Mouse (Mus musculus) forebrain, embryonic 12.5 days (tissue): Measurements from ENCODE around the gene Rnf149. TPM values are rescaled to one million over a fixed set of nuclear protein-coding genes. Genes with fewer than 3 reads are reported as not detected.

ENCODE experiments used
- ATAC-seq: fragments of 200-750 bp; cut with Nextera tagmentation; 2 replicates; pipeline ENCODE4 v1.8.0; 2017; ENCODE audit warnings: moderate TSS enrichment; ENCODE audit not compliant: low FRiP score
- H3K27ac ChIP-seq: fragments of 300-500 bp; sonication (generic); 2 replicates; pipeline ENCODE4 v1.5.1; 2016; ENCODE audit warnings: mild to moderate bottlenecking
- H3K27me3 ChIP-seq: fragments of 300-500 bp; sonication (generic); 2 replicates; pipeline ENCODE4 v1.6.1; 2016; ENCODE audit warnings: mild to moderate bottlenecking
- H3K36me3 ChIP-seq: fragments of 300-500 bp; sonication (generic); replicated peaks from 2 replicates; pipeline ENCODE4 v1.6.1; 2016; ENCODE audit warnings: mild to moderate bottlenecking
- H3K4me1 ChIP-seq: fragments of 300-500 bp; sonication (generic); 2 replicates; pipeline ENCODE4 v1.6.1; 2016
- H3K4me2 ChIP-seq: fragments of 300-500 bp; sonication (generic); 2 replicates; pipeline ENCODE4 v1.6.1; 2016; ENCODE audit warnings: mild to moderate bottlenecking, moderate library complexity
- H3K4me3 ChIP-seq: fragments of 300-500 bp; sonication (generic); replicated peaks from 2 replicates; pipeline ENCODE4 v1.5.1; 2016; ENCODE audit warnings: mild to moderate bottlenecking
- H3K9ac ChIP-seq: fragments of 300-500 bp; sonication (generic); 2 replicates; pipeline ENCODE4 v1.6.1; 2016; ENCODE audit warnings: mild to moderate bottlenecking
- H3K9me3 ChIP-seq: fragments of 300-500 bp; sonication (generic); 2 replicates; pipeline ENCODE4 v1.6.1; 2016
- WGBS: fragments of 180-500 bp; shearing (Covaris S2); methylation state at CpG from one replicate; pipeline ENCODE4 v1.1.7; 2016; 5-methylcytosine and 5-hydroxymethylcytosine counted together
- polyA plus RNA-seq: library from polyadenylated mRNA; unstranded; fragments of >200 nt; fragmentation: Nextera tagmentation; extraction: Ambion mirVana; gene quantifications from 2 replicates; pipeline ENCODE4 v1.2.1, GENCODE M21; 2016

Rnf149 gene
- polyA plus RNA-seq, 1 experiment from 2014 or later: 30.5 TPM

- Histone ChIP-seq H3K27me3 (no peaks in the 10 kb centered on the region), H3K4me2 (peak overlapping the region; percentile 90), H3K27ac (no peak overlapping the region), H3K36me3 (peaks cover 33% of the 10 kb centered on the region), H3K4me3 (peak overlapping the region; percentile 97), H3K9ac (peak overlapping the region; percentile 98), H3K4me1 (peaks cover 13% of the 10 kb centered on the region), H3K9me3 (peaks cover 7% of the 10 kb centered on the region; the same call in 1 of the 2 replicates)
- no peak for ATAC-seq
- WGBS: 36% methylated on average over 7 of the region's 7 CpGs
Observed at GRCm38 (mm10) chr1:39536701-39537100, 40.5 kb downstream of the Rnf149 start.

GRCm38 (mm10) chr1:39535515-39536311 is 41.5 kb downstream of the Rnf149 start:
- peaks cover 5% of the 10 kb centered on the region; the same call in 1 of the 2 replicates for H3K9me3 ChIP-seq
- under 1% methylated on average over 84 of the region's 100 CpGs for WGBS
- peak overlapping the region; percentile 90 for H3K4me2 ChIP-seq
- peak overlapping the region; percentile 94 for H3K27ac ChIP-seq
- H3K36me3 ChIP-seq: peaks cover 28% of the 10 kb centered on the region
- H3K27me3 ChIP-seq: no peaks in the 10 kb centered on the region
- peak overlapping the region; percentile 97 for H3K4me3 ChIP-seq
- peak overlapping the region; percentile 98 for H3K9ac ChIP-seq
- H3K4me1 ChIP-seq: peaks cover 13% of the 10 kb centered on the region
- ATAC-seq: peak; percentile 95

- Histone ChIP-seq H3K4me3 (peak within 1 kb of the TSS; percentile 97), H3K9me3 (no peaks in the 10 kb centered on the region), H3K4me2 (peak within 1 kb of the TSS; percentile 90), H3K4me1 (peaks cover 13% of the 10 kb centered on the region), H3K27me3 (no peaks in the 10 kb centered on the region), H3K27ac (peak within 1 kb of the TSS; percentile 94), H3K36me3 (peaks cover 19% of the 10 kb centered on the region), H3K9ac (peak within 1 kb of the TSS; percentile 98)
- ATAC-seq: no peak
- WGBS: 37% methylated on average over 13 of the region's 13 CpGs
Observed at GRCm38 (mm10) chr1:39534831-39535230, 42.4 kb downstream of the Rnf149 start, which contains the start of gene Cnot11. Gene Cnot11 (plus strand): TSS chr1:39534992.

- Histone ChIP-seq H3K36me3 (peaks cover 10% of the 10 kb centered on the region), H3K9ac (no peak overlapping the region), H3K27ac (no peak overlapping the region), H3K4me2 (no peak overlapping the region), H3K4me1 (peaks cover 13% of the 10 kb centered on the region), H3K4me3 (no peak overlapping the region), H3K27me3 (no peaks in the 10 kb centered on the region), H3K9me3 (no peaks in the 10 kb centered on the region)
- no peak for ATAC-seq
- 24% methylated on average over 3 of the region's 3 CpGs for WGBS
Observed at GRCm38 (mm10) chr1:39533917-39534316, 43.3 kb downstream of the Rnf149 start.

GRCm38 (mm10) chr1:39531036-39531435 is 46.2 kb downstream of the Rnf149 start:
- H3K36me3 ChIP-seq: no peaks in the 10 kb centered on the region
- no peak overlapping the region for H3K4me3 ChIP-seq
- H3K4me2 ChIP-seq: no peak overlapping the region
- WGBS: 66% methylated on average over 4 of the region's 4 CpGs
- H3K27me3 ChIP-seq: no peaks in the 10 kb centered on the region
- H3K4me1 ChIP-seq: no peaks in the 10 kb centered on the region; the same call in 1 of the 2 replicates
- H3K9ac ChIP-seq: no peak overlapping the region
- no peak overlapping the region for H3K27ac ChIP-seq
- H3K9me3 ChIP-seq: no peaks in the 10 kb centered on the region
- ATAC-seq: no peak

GRCm38 (mm10) chr1:39530258-39530943 is 46.8 kb downstream of the Rnf149 start:
- Histone ChIP-seq H3K36me3 (no peaks in the 10 kb centered on the region), H3K9ac (no peak overlapping the region), H3K27ac (no peak overlapping the region), H3K4me1 (no peaks in the 10 kb centered on the region; the same call in 1 of the 2 replicates), H3K4me2 (no peak overlapping the region), H3K9me3 (no peaks in the 10 kb centered on the region), H3K4me3 (no peak overlapping the region), H3K27me3 (no peaks in the 10 kb centered on the region)
- no peak; the same call in 1 of the 2 replicates for ATAC-seq
- 36% methylated on average over 13 of the region's 13 CpGs for whole genome bisulfite sequencing

GRCm38 (mm10) chr1:39528319-39528718 is 48.9 kb downstream of the Rnf149 start:
- Histone ChIP-seq H3K4me3 (no peak overlapping the region), H3K4me2 (no peak overlapping the region), H3K27ac (no peak overlapping the region), H3K36me3 (no peaks in the 10 kb centered on the region), H3K9ac (no peak overlapping the region), H3K27me3 (no peaks in the 10 kb centered on the region), H3K4me1 (no peaks in the 10 kb centered on the region), H3K9me3 (no peaks in the 10 kb centered on the region)
- ATAC-seq: no peak
- WGBS: 36% methylated on average over 6 of the region's 6 CpGs

- Histone ChIP-seq H3K36me3 (no peaks in the 10 kb centered on the region), H3K4me1 (no peaks in the 10 kb centered on the region), H3K27ac (no peak overlapping the region), H3K27me3 (no peaks in the 10 kb centered on the region), H3K9ac (no peak overlapping the region), H3K4me3 (no peak overlapping the region), H3K9me3 (no peaks in the 10 kb centered on the region), H3K4me2 (no peak overlapping the region)
- ATAC-seq: no peak
- 12% methylated on average over 7 of the region's 7 CpGs for WGBS
Observed at GRCm38 (mm10) chr1:39527432-39527831, 49.8 kb downstream of the Rnf149 start.

- Histone ChIP-seq H3K36me3 (no peaks in the 10 kb centered on the region), H3K27ac (no peak overlapping the region), H3K9ac (no peak overlapping the region), H3K27me3 (no peaks in the 10 kb centered on the region), H3K4me2 (no peak overlapping the region), H3K4me1 (no peaks in the 10 kb centered on the region), H3K4me3 (no peak overlapping the region), H3K9me3 (no peaks in the 10 kb centered on the region)
- no peak for ATAC-seq
- WGBS: 87% methylated on average over 9 of the region's 9 CpGs
Observed at GRCm38 (mm10) chr1:39526371-39527167, 50.6 kb downstream of the Rnf149 start.

- H3K4me2 ChIP-seq: no peak overlapping the region
- H3K36me3 ChIP-seq: no peaks in the 10 kb centered on the region
- no peak overlapping the region for H3K4me3 ChIP-seq
- H3K9me3 ChIP-seq: no peaks in the 10 kb centered on the region
- H3K9ac ChIP-seq: no peak overlapping the region
- 85% methylated on average over 7 of the region's 7 CpGs for WGBS
- ATAC-seq: no peak
- no peak overlapping the region for H3K27ac ChIP-seq
- H3K4me1 ChIP-seq: no peaks in the 10 kb centered on the region
- no peaks in the 10 kb centered on the region for H3K27me3 ChIP-seq
Observed at GRCm38 (mm10) chr1:39525763-39526162, 51.4 kb downstream of the Rnf149 start.

GRCm38 (mm10) chr1:39522519-39522918 is 54.7 kb downstream of the Rnf149 start:
- H3K27me3 ChIP-seq: no peaks in the 10 kb centered on the region
- ATAC-seq: no peak
- no peak overlapping the region for H3K27ac ChIP-seq
- no peaks in the 10 kb centered on the region for H3K4me1 ChIP-seq
- H3K9ac ChIP-seq: no peak overlapping the region
- H3K4me3 ChIP-seq: no peak overlapping the region
- no peaks in the 10 kb centered on the region for H3K9me3 ChIP-seq
- no peaks in the 10 kb centered on the region for H3K36me3 ChIP-seq
- WGBS: 26% methylated on average over 5 of the region's 5 CpGs
- no peak overlapping the region for H3K4me2 ChIP-seq

- Histone ChIP-seq H3K4me3 (no peak overlapping the region), H3K9ac (no peak overlapping the region), H3K4me1 (no peaks in the 10 kb centered on the region), H3K4me2 (no peak overlapping the region), H3K27ac (no peak overlapping the region), H3K36me3 (no peaks in the 10 kb centered on the region), H3K27me3 (no peaks in the 10 kb centered on the region), H3K9me3 (no peaks in the 10 kb centered on the region)
- no peak for ATAC-seq
- WGBS: 96% methylated on average over 7 of the region's 7 CpGs
Observed at GRCm38 (mm10) chr1:39521326-39521725, 55.9 kb downstream of the Rnf149 start.
